Mouse (Mus musculus): ENCODE measurements around the gene Cdkal1. TPM values are rescaled to one million over a fixed set of nuclear protein-coding genes. Genes with fewer than 3 reads are reported as not detected.

Cdkal1 gene
- polyA plus RNA-seq, 1 experiment from 2014 or later: 33.9 TPM

DNA sequence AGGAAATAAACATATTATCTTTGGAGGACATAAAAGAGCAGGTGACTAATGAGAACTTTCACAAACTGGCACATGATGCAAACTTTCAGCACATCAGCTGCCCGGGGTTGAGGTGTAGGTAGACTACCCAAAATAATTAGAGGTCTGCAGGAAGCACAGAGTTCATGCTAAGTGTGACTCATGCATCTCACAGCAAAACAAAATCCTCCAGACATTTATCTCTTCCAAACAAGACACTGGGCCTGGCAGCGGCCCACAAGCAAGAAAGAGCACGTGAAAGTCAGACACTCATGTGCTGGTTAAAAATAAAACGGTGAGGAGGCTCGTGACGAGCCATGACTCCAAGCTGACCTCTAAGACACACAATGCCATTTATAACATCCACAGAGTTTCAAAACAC lies 217.7 kb downstream of the Cdkal1 start:
- Histone ChIP-seq H3K27ac (no peak overlapping the region), H3K4me2 (no peak overlapping the region), H3K4me1 (no peaks in the 10 kb centered on the region), H3K9ac (no peak overlapping the region), H3K4me3 (replicated peaks) (no peak overlapping the region), H3K36me3 (replicated peaks) (no peaks in the 10 kb centered on the region), H3K9me3 (no peaks in the 10 kb centered on the region), H3K27me3 (no peaks in the 10 kb centered on the region)
- WGBS: 87% methylated on average over 6 of the region's 6 CpGs
- no peak for ATAC-seq (ENCODE audit: low FRiP score)

DNA sequence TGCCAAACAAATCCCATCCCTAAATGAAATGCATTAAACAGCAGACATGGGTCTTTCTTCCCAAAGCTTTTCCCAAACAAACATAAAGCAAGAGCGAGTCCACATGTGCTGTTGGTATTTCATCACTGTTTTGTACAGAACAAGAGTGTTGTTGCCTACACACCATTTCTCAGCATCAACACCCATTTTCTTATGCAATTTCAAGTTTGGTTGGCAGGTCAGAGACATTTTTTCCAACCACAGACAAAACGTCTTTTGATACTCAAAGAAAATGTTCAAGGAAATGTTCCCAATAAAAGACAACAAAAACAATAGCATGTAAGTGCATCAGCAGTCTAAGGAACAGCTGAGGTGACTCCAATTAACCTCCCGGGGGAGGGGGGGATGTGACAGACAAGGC lies 219.9 kb downstream of the Cdkal1 start:
- ATAC-seq (ENCODE audit: low FRiP score): no peak
- Histone ChIP-seq H3K4me2 (no peak overlapping the region), H3K27me3 (no peaks in the 10 kb centered on the region), H3K9me3 (no peaks in the 10 kb centered on the region), H3K9ac (no peak overlapping the region), H3K27ac (no peak overlapping the region), H3K4me1 (no peaks in the 10 kb centered on the region; the same call in 1 of the 2 replicates), H3K4me3 (replicated peaks) (no peak overlapping the region), H3K36me3 (replicated peaks) (no peaks in the 10 kb centered on the region)
- WGBS: 70% methylated on average over 3 of the region's 3 CpGs

DNA sequence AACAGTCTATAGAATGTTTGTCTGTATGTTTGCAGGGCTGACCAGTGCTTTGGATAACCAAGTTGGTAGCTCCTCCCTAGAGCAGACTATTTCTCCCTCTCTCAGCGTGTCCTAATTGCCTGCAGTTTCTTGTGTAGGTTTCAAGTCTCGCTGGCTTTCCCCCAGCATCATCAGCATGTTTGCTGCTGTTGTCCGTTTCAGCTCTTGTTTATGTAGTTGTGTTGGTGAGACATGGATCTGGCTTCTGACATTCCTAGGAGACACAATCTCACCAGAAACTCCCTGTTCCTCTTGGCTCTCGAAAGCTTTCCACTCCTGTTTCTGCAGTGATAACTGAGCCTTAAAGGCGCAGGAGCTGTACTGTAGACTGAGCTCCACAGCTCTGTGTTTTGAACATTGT lies 224.1 kb downstream of the Cdkal1 start:
- Histone ChIP-seq H3K27me3 (no peaks in the 10 kb centered on the region), H3K9me3 (no peaks in the 10 kb centered on the region), H3K4me2 (no peak overlapping the region), H3K4me3 (replicated peaks) (no peak overlapping the region), H3K9ac (no peak overlapping the region), H3K36me3 (replicated peaks) (no peaks in the 10 kb centered on the region), H3K4me1 (peaks cover 5% of the 10 kb centered on the region), H3K27ac (no peak overlapping the region)
- WGBS: 87% methylated on average over 5 of the region's 5 CpGs
- no peak for ATAC-seq (ENCODE audit: low FRiP score)

DNA sequence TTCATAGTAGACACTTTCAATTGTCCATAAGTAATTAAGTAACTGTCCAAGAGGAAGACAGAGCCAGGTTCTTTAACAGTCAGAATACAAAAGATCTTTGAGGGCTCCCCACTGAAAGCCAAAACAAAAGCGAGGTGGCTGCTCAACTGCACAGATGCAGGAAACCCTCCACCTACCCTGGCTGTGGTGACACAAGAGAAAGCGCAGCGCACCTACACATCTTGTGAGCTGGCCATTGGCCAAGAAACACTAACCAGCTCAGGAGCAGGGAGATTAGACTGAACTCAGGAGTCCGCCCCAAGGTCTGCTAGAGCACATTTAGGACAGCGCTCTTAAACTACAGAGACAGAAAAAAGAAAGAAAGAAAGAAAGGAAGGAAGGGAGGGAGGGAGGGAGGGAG lies 226.9 kb downstream of the Cdkal1 start:
- no peaks in the 10 kb centered on the region for H3K36me3 ChIP-seq (replicated peaks)
- H3K4me2 ChIP-seq: no peak overlapping the region
- 40% methylated on average over 5 of the region's 5 CpGs for WGBS
- no peaks in the 10 kb centered on the region for H3K27me3 ChIP-seq
- no peak overlapping the region for H3K27ac ChIP-seq
- H3K4me3 ChIP-seq (replicated peaks): no peak overlapping the region
- ATAC-seq (ENCODE audit: low FRiP score): no peak
- peaks cover 5% of the 10 kb centered on the region for H3K4me1 ChIP-seq
- H3K9ac ChIP-seq: no peak overlapping the region
- H3K9me3 ChIP-seq: no peaks in the 10 kb centered on the region

DNA sequence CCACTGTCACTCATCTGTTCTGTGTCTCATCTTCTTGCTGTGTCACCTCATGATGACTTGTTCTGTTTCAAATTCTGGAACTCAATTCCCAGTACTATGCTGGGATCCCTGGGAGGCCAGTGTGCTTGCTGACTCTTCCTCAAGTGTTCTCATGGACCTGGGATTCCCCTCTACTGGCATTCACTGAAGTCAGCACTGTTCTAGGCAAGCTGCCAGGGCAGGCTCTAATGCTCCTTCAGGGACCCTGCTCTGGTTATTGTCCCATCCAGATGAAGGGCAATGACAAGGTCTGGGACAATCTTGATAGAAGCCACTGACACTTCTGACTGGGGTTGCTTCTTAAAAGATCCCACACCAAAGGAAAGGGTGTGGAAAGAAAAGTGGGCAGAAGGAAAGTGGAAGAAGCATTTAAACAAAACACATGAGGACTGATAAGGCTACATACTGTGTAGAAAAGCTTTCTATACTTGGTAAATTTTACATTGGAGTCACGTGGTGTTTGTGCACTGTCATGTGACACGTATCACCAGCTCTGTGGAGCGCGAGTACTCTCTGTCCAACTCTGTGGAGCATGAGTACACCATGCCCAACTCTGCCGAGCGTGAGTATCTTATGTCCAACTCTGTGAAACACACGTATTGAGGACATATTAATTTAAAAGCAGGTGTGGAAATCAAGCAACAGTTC lies 227.9 kb downstream of the Cdkal1 start:
- Histone ChIP-seq H3K9me3 (no peaks in the 10 kb centered on the region), H3K4me1 (peaks cover 5% of the 10 kb centered on the region), H3K4me3 (replicated peaks) (no peak overlapping the region), H3K4me2 (no peak overlapping the region), H3K9ac (no peak overlapping the region), H3K27me3 (no peaks in the 10 kb centered on the region), H3K36me3 (replicated peaks) (no peaks in the 10 kb centered on the region), H3K27ac (no peak overlapping the region)
- 93% methylated on average over 7 of the region's 7 CpGs for WGBS
- ATAC-seq (ENCODE audit: low FRiP score): no peak

DNA sequence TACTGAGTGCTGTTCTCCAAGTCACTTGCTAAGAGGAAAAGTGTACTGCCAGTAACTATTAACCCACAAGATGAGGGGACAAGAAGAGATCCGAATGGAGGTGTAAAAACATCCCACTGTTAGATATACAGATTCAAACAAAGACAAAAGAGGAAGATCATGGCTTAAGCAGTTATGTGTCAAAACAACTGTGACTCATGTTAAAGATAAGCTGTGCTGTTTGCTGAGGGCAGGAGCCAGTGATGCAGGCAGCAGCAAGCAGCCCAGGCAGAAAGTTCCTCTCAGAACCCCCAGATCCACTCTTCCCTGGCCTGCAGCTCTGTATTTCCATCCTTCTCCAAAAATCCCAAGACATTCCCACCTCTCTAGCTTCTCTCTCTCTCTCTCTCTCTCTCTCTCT lies 230.5 kb downstream of the Cdkal1 start:
- WGBS: 70% methylated on average over 1 of the region's 1 CpGs
- ATAC-seq (ENCODE audit: low FRiP score): no peak
- Histone ChIP-seq H3K9me3 (no peaks in the 10 kb centered on the region), H3K4me3 (replicated peaks) (no peak overlapping the region), H3K4me1 (peaks cover 9% of the 10 kb centered on the region), H3K9ac (no peak overlapping the region), H3K4me2 (no peak overlapping the region), H3K36me3 (replicated peaks) (no peaks in the 10 kb centered on the region), H3K27me3 (no peaks in the 10 kb centered on the region), H3K27ac (no peak overlapping the region)

DNA sequence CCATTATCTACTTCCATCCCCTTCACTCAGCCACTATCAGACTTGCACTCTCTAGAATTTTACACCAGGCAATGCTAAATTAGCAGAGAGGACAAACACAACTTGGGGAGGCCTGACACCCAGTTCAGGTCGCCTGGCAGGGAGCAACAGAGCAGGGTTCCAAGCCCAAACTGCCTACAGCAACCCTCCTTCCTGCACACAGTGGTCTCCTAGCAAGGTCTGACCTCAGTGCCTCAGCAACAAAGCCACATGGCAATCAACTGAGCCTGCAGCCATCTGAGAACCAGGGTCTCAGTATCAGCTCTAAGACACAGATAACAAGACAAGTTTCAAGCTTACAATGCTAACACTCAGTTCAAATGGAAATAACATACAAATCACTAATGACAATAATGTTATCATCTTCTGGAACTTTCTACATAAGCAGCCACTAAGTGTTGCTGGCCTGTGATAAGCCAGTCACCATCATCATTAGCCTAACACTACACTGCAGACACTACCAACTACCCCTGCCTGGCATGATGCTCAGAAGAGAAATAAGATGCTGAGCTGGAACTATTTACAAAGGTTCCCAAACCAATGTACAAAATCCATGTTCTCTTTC lies 231.7 kb downstream of the Cdkal1 start:
- no peaks in the 10 kb centered on the region for H3K9me3 ChIP-seq

DNA sequence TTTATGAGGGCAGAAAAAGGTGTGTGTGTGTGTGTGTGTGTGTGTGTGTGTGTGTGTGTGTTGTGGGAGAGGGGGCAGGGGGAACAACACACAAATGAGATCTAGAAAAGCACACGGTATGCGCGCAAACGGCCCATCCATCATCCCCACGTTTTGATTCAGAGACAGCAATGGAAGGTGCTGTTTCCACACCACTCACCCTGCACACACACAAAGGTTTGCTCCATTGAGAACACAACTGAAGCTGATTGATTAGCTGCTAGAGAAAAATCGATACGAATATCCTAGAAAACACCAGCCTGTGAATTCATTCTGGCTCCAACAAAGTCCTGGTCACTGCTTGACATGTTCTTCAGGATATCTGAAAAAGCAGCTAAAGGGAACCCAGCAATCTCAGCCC lies 233.6 kb downstream of the Cdkal1 start:
- Histone ChIP-seq H3K4me1 (peaks cover 8% of the 10 kb centered on the region; the same call in 1 of the 2 replicates), H3K27ac (no peak overlapping the region), H3K9me3 (no peaks in the 10 kb centered on the region), H3K4me2 (no peak overlapping the region), H3K27me3 (no peaks in the 10 kb centered on the region), H3K4me3 (replicated peaks) (no peak overlapping the region), H3K9ac (no peak overlapping the region), H3K36me3 (replicated peaks) (no peaks in the 10 kb centered on the region)
- ATAC-seq (ENCODE audit: low FRiP score): no peak
- 86% methylated on average over 7 of the region's 7 CpGs for WGBS

More for the DNA sequence above, 231.7 kb downstream of the Cdkal1 start:
- Histone ChIP-seq H3K4me3 (replicated peaks) (no peak overlapping the region), H3K36me3 (replicated peaks) (no peaks in the 10 kb centered on the region), H3K9ac (no peak overlapping the region), H3K27ac (no peak overlapping the region), H3K27me3 (no peaks in the 10 kb centered on the region), H3K4me1 (peaks cover 8% of the 10 kb centered on the region), H3K4me2 (no peak overlapping the region)
- ATAC-seq (ENCODE audit: low FRiP score): no peak
- 83% methylated on average over 1 of the region's 1 CpGs for WGBS

DNA sequence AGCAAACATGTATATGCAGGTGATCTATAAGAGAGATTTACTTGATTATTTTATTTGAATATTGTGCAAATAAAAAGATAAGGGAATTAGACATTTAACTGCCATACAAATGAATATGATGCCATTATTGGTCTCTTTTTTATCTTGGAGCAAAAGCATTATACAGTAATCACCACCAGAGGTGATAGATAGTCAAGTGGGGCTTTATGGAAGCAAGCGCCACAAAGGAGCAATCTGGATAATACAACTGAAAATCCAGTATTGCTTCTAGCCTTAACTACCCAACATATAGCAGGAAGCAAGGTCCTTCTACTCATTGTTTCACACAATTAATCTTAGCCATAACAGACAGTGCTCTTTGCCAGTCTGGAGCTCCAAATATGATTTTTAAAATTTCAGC lies 234.1 kb downstream of the Cdkal1 start:
- no peak overlapping the region for H3K4me3 ChIP-seq (replicated peaks)
- H3K4me2 ChIP-seq: no peak overlapping the region
- no peak overlapping the region for H3K27ac ChIP-seq
- no peaks in the 10 kb centered on the region for H3K9me3 ChIP-seq
- H3K27me3 ChIP-seq: no peaks in the 10 kb centered on the region
- WGBS: 84% methylated on average over 1 of the region's 1 CpGs
- H3K36me3 ChIP-seq (replicated peaks): no peaks in the 10 kb centered on the region
- peaks cover 8% of the 10 kb centered on the region; the same call in 1 of the 2 replicates for H3K4me1 ChIP-seq
- no peak for ATAC-seq (ENCODE audit: low FRiP score)
- no peak overlapping the region for H3K9ac ChIP-seq

DNA sequence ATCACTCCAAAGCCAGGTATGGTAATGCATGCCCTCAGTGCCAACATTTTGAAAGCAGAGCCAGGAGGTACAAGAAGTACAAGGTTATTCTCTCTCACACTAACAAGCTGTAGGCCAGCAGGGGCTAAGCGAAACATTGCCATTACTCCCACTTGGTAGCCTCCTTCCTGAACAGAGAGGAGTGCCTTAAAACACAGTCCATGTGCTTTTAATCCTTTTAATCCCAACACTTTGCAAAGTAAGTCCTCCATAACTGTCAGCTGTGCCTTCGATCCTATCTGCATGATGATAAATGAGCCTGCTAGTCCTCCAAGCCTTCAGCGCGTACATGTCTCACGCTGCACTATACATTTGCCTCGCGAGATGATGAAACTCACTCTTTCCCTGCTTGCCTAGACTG lies 234.6 kb downstream of the Cdkal1 start:
- whole genome bisulfite sequencing: 88% methylated on average over 7 of the region's 7 CpGs

DNA sequence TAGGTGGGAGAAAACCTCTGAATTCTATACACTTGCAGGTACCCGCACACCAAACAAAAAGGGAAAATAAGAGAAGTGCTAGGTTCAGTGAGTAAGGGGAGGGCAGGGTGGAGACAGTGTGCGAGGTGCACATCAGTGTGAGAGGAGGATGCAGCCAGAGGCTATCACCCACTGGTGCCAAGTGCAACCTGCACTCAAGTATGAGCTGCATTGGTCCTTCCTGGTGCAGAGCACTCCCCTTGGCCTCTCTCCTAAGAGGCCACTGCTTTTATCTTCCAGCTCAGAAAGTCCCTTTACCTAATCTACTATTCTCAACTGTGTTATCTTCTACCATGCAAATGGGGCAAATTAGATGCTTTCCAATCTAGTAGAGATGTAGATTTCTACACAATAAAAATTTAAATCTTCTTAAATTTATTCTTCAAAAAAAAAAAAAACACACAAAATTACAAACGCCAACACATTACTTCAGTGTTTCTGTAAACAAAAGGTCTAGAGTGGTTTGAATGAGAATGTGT lies 238.8 kb downstream of the Cdkal1 start:
- no peak overlapping the region for H3K4me3 ChIP-seq (replicated peaks)
- H3K4me2 ChIP-seq: no peak overlapping the region
- no peak overlapping the region for H3K27ac ChIP-seq
- no peaks in the 10 kb centered on the region for H3K9me3 ChIP-seq
- no peak overlapping the region for H3K9ac ChIP-seq
- WGBS: 75% methylated on average over 3 of the region's 3 CpGs
- H3K4me1 ChIP-seq: peaks cover 20% of the 10 kb centered on the region; the same call in 1 of the 2 replicates
- no peak for ATAC-seq (ENCODE audit: low FRiP score)
- no peaks in the 10 kb centered on the region for H3K27me3 ChIP-seq
- H3K36me3 ChIP-seq (replicated peaks): no peaks in the 10 kb centered on the region

More for the DNA sequence above, 234.6 kb downstream of the Cdkal1 start:
- Histone ChIP-seq H3K36me3 (replicated peaks) (no peaks in the 10 kb centered on the region), H3K9me3 (no peaks in the 10 kb centered on the region), H3K27ac (no peak overlapping the region), H3K4me3 (replicated peaks) (no peak overlapping the region), H3K27me3 (no peaks in the 10 kb centered on the region), H3K4me2 (no peak overlapping the region), H3K9ac (no peak overlapping the region), H3K4me1 (peaks cover 8% of the 10 kb centered on the region; the same call in 1 of the 2 replicates)
- ATAC-seq (ENCODE audit: low FRiP score): no peak

DNA sequence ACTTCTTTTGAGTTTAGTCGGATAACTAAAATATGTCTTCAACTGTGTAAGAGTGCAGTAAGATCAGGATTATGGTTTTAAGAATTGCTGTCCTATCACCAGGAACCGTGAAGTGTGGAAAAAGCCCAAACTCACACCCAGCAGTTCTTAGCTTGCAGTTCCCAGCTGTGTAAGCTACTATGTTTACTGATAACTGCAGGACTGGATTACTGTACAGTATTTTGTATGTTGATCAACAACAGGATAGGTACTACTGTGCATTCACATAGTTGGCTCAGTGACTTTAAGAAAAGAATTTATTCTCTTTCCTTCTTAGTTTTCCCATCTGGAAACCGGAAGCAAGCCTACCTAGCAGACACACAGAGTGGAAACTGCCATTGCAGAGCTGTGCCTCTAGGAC lies 239.5 kb downstream of the Cdkal1 start:
- Histone ChIP-seq H3K27me3 (no peaks in the 10 kb centered on the region), H3K9me3 (no peaks in the 10 kb centered on the region), H3K4me2 (no peak overlapping the region), H3K4me1 (peaks cover 24% of the 10 kb centered on the region), H3K27ac (no peak overlapping the region), H3K36me3 (replicated peaks) (no peaks in the 10 kb centered on the region), H3K4me3 (replicated peaks) (no peak overlapping the region), H3K9ac (no peak overlapping the region)
- 87% methylated on average over 3 of the region's 3 CpGs for WGBS
- ATAC-seq (ENCODE audit: low FRiP score): no peak

DNA sequence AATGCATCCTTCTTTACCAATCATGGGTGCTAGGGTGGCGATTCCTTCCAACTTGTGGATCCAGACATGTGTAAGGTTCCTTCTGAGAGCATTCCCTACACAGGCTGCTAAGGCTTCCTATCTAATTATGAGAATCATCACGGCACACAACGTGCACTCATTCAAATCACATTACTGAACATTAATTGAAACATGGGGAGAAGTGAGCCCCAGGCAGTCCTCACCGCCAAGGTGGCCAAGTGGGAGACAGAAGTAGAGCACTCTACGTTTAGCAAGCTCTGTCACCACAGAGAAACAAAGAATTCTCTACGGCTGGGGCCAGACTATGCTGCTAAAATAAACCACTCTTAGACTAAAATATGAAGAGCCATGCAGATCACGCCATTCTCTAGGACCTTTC lies 240.4 kb downstream of the Cdkal1 start:
- no peak for ATAC-seq (ENCODE audit: low FRiP score)
- Histone ChIP-seq H3K4me3 (replicated peaks) (no peak overlapping the region), H3K27me3 (no peaks in the 10 kb centered on the region), H3K4me2 (no peak overlapping the region), H3K9ac (no peak overlapping the region), H3K27ac (no peak overlapping the region), H3K4me1 (peaks cover 33% of the 10 kb centered on the region), H3K9me3 (no peaks in the 10 kb centered on the region), H3K36me3 (replicated peaks) (no peaks in the 10 kb centered on the region)
- 87% methylated on average over 7 of the region's 7 CpGs for WGBS
